Mouse (Mus musculus) monocyte, adult 5-6 weeks (primary cell): ENCODE data around the gene Inpp4a. TPM values are rescaled to one million over a fixed set of nuclear protein-coding genes. Genes with fewer than 3 reads are reported as not detected.

Experiments used
- ATAC-seq: fragments of 153-309, 156-312 bp; replicated peaks from 2 replicates; pipeline ENCODE4 v1.8.0; 2017; ENCODE audit warnings: mild to moderate bottlenecking; ENCODE audit not compliant: low TSS enrichment, insufficient number of reproducible peaks, severe bottlenecking, poor library complexity, low FRiP score
- total RNA-seq: library from RNA; stranded (forward); fragments of 200-1000, 200-491, 200-594 nt; gene quantifications from 3 replicates; pipeline ENCODE4 v1.2.3, GENCODE M21; 2017

Gene Inpp4a
- total RNA-seq, 1 experiment from 2014 or later: 17.4 TPM

DNA sequence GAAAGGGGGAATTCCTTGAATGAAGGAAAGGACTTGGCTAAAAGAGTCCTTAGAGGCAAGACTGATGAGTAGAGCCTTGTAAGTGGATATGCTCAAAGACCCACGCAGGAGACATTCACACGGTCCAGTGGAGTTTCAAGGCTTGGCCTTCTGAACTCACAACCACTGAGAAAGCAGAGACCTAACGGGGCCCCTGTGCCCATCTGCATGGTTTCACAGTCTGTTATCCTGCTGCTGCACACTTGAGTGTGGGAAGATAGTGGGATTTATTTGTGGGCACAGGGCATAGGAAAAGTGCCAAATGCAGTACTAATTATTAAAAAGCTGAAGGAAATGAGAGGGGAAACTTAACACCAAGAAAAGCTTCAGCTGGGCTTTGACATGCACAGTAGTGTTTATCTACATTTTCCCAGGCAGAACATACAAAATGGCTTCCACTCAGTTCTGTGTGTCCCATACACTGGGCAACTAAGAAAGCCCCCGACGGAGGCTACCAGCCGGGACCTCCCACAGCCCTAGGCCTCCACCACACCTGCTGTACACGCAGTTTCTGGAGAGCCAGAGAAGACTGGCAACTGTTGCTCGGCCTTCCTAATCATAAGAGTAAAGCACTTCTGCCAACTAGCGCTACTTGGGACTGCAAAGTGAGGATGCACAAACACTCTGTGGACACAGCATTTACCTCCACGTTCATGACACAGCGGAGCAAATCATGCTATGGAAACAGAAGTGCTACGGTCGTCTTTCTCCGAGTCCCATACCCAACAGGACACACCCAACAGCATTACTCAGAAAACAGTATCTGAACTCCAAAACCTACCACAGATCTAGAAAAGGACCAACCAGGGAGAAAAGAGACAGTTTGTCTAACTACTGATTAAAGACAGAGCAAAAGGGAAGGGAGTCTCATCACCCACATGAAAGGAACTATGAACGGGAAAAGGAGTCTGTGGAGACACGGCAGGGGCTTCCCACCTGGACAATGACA is 143.5 kb downstream of the Inpp4a start:
- ATAC-seq: no peak

GRCm38 (mm10) chr1:37448361-37449095 is 148.9 kb downstream of the Inpp4a start:
- 0 out of 2 replicates have a peak, but pooled peaks have one; percentile 40 for ATAC-seq

- no peak for ATAC-seq
Observed at GRCm38 (mm10) chr1:37451270-37451669, 151.6 kb downstream of the Inpp4a start.

DNA sequence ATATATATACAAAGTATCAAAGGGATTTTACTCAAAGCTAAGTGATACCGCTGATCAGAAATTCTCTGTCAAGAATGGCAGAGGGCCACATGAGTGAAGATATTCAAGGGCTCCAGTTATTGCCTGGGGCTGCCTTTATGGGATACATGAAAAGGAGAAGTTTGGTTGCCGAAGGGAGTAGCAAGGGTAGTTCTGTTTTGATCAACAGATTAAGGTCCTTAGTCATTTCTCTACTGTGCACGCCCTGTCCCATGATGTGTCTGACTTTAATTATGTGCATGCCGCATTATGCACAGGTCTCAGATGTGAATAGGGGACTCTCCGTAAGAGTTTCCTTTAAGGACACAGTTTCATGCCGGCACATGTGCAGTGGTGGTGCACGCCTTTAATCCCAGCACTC is 157.9 kb downstream of the Inpp4a start:
- ATAC-seq: no peak

Other genes with a start within 250 kb of the Inpp4a start
- gene Cnga3, start 85.4 kb upstream of the Inpp4a start, total RNA-seq: not detected in 3 replicates
- 54.1 to 70.6 TPM (median 66.7 TPM) in 3 replicates for gene Coa5, start 130.2 kb downstream of the Inpp4a start, total RNA-seq
- gene Unc50, start 130.3 kb downstream of the Inpp4a start, total RNA-seq: 44.4 to 92.7 TPM (median 89.0 TPM) in 3 replicates
- 19.1 to 38.8 TPM (median 27.1 TPM) in 3 replicates for gene Mgat4a, start 241.2 kb downstream of the Inpp4a start, total RNA-seq